Mouse (Mus musculus) lung, postnatal 0 days (tissue): ENCODE measurements at regions not wholly inside any gene's neighbourhood (a gene's known extent, or its start where the extent isn't known, plus 50 kb on each side); places are given as distances from the start of the nearest gene placed in this dataset.
A peak's percentile ranks its signal among the peaks of the same experiment; 100 is the strongest.

ENCODE experiments used
- ATAC-seq: fragments of 200-750 bp; cut with Nextera tagmentation; 2 replicates; pipeline ENCODE4 v1.8.0; 2017; ENCODE audit warnings: moderate library complexity
- DNase-seq: peaks from one replicate; pipeline ENCODE4 v3.0.0-alpha.2; 2016; ENCODE audit warnings: low spot score
- H3K27ac ChIP-seq: fragments of 300-500 bp; sonication (generic); 2 replicates; pipeline ENCODE4 v1.5.1; 2014; ENCODE audit warnings: antibody characterized with exemption, mild to moderate bottlenecking, low read length, mixed read lengths
- H3K27me3 ChIP-seq: fragments of 300-500 bp; sonication (generic); replicated peaks from 2 replicates; pipeline ENCODE4 v1.6.1; 2014; ENCODE audit warnings: low read length, mixed read lengths; ENCODE audit not compliant: insufficient read depth
- H3K36me3 ChIP-seq: fragments of 300-500 bp; sonication (generic); 2 replicates; pipeline ENCODE4 v1.6.1; 2014; ENCODE audit warnings: low read length, mixed read lengths; ENCODE audit not compliant: insufficient read depth
- H3K4me1 ChIP-seq: fragments of 300-500 bp; sonication (generic); 2 replicates; pipeline ENCODE4 v1.6.1; 2014; ENCODE audit warnings: antibody characterized with exemption, low read depth, low read length, mixed read lengths; ENCODE audit not compliant: insufficient read depth
- H3K4me2 ChIP-seq: fragments of 300-500 bp; sonication (generic); replicated peaks from 2 replicates; pipeline ENCODE4 v1.6.1; 2014; ENCODE audit warnings: low read depth, mild to moderate bottlenecking, low read length, moderate library complexity, mixed read lengths
- H3K4me3 ChIP-seq: fragments of 300-500 bp; sonication (generic); 2 replicates; pipeline ENCODE4 v1.5.1; 2014; ENCODE audit warnings: low read depth, low read length
- H3K9ac ChIP-seq: fragments of 300-500 bp; sonication (generic); replicated peaks from 2 replicates; pipeline ENCODE4 v1.6.1; 2014; ENCODE audit warnings: low read depth, mild to moderate bottlenecking
- H3K9me3 ChIP-seq: fragments of 300-500 bp; sonication (generic); 2 replicates; pipeline ENCODE4 v1.6.1; 2016; ENCODE audit warnings: low read length, mixed read lengths
- CTCF ChIP-seq: IDR thresholded peaks from 2 replicates; pipeline ENCODE4 v1.5.1; 2016; ENCODE audit warnings: antibody characterized with exemption, mild to moderate bottlenecking
- EP300 ChIP-seq: IDR thresholded peaks from 2 replicates; pipeline ENCODE4 v1.6.1; 2016; ENCODE audit warnings: antibody characterized with exemption, mild to moderate bottlenecking, control low read depth
- WGBS: fragments of 180-500 bp; shearing (Covaris S2); extraction: QIAGEN DNeasy Blood & Tissue Kit; methylation state at CpG from one replicate; pipeline ENCODE4 v1.1.7; 2014; 5-methylcytosine and 5-hydroxymethylcytosine counted together

DNA sequence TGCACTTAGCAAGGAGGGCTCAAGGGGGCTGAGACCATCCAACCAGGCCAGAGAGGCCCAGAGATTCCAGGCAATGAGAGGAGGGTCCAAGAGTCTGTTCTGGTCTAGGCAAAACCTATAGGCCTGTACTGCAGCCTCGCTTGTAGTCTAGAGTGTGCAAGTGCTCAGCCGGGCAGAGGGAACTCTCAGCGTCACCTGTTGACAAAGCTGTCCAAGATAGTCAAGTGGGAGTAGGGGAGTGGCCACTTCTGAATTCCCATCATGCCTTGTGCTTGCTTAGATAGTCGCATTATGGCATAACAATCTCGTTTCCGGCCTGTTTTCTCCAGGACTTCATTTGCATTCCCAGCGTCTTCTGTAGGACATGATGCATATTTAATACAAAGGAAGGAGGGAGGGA is 398.7 kb upstream of the Zmiz1 start:
- Histone ChIP-seq H3K27me3 (no peaks in the 10 kb centered on the region), H3K4me3 (no peak overlapping the region), H3K36me3 (no peaks in the 10 kb centered on the region), H3K4me2 (no peak overlapping the region), H3K9ac (no peak overlapping the region), H3K27ac (no peak overlapping the region), H3K9me3 (no peaks in the 10 kb centered on the region), H3K4me1 (no peaks in the 10 kb centered on the region)
- TF ChIP-seq EP300 (peak; percentile 47; the same call in 1 of the 2 replicates), CTCF (no peak)
- 61% methylated on average over 7 of the region's 7 CpGs for WGBS
- ATAC-seq (peak; percentile 81), DNase-seq (peak; percentile 64)

DNA sequence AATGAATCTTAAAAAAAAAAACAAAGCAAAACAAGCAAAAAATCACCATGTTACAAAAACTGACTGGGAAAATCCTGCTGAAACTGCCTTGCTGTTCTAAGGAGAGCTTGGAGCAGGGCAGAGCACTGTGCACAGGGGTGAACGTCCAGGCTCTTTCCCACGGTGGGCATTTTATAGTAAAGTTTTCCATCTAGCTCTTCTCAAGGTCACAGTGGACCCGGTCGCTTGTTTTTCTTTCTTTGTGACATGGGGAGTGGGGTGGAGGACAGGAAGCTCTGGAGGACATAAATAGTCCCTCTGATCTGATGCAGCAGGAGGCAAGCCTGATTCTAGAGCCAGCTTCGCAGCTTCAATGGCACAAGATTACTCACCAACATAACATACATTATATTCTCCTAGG is 395.9 kb upstream of the Zmiz1 start:
- H3K27ac ChIP-seq, result no peak overlapping the region
- no peak overlapping the region for H3K4me3 ChIP-seq
- no peak overlapping the region for H3K4me2 ChIP-seq
- no peaks in the 10 kb centered on the region for H3K9me3 ChIP-seq
- ATAC-seq (no peak), DNase-seq (no peak)
- no peaks in the 10 kb centered on the region for H3K36me3 ChIP-seq
- no peaks in the 10 kb centered on the region for H3K4me1 ChIP-seq
- TF ChIP-seq CTCF (no peak), EP300 (no peak)
- 46% methylated on average over 5 of the region's 5 CpGs for WGBS
- H3K27me3 ChIP-seq, result no peaks in the 10 kb centered on the region
- no peak overlapping the region for H3K9ac ChIP-seq

DNA sequence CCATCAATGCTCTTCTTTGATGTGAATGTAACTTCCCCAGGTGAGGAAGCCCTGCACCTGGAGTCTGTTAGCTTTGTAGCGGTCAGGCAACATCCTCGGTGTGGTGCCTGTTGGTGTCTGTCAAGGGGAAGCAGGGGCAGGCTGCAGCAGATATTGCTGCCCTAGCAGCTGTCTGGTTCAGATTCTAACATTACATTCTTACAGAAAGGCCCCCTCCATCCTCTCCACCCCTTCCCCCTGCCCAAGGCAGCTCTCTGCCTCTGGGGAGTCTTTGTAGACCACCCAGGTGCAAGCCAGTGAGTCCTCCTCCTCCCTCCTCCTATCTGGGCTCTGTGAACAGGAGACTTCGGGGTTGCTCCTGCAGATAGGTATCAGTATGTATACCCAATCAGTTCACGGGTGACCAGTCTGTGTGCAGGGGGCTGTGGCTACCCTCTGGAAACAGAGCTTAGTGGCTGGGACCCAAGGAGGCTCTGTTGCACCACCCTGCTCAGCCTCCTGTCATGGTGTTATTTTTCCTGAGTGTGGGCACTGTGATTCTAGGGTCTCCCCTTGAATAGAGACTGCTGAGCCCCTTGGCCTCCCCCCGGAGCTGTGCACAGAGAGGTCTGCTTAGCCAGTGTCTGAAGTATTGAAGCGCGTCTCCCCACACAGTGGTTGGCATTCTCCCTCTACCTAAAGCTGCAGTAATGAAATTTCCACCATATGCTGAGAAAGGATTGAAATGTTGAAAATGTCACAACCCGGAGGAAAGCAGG is 394.6 kb upstream of the Zmiz1 start:
- no peak for TF ChIP-seq CTCF
- TF ChIP-seq EP300, result no peak
- no peak overlapping the region for H3K4me2 ChIP-seq
- no peaks in the 10 kb centered on the region for H3K27me3 ChIP-seq
- no peak overlapping the region for H3K4me3 ChIP-seq
- DNase-seq, result no peak
- no peak for ATAC-seq
- no peaks in the 10 kb centered on the region for H3K9me3 ChIP-seq
- H3K36me3 ChIP-seq, result no peaks in the 10 kb centered on the region
- H3K9ac ChIP-seq, result no peak overlapping the region
- no peak overlapping the region for H3K27ac ChIP-seq
- H3K4me1 ChIP-seq, result no peaks in the 10 kb centered on the region; the same call in 1 of the 2 replicates
- WGBS, result 61% methylated on average over 8 of the region's 8 CpGs

DNA sequence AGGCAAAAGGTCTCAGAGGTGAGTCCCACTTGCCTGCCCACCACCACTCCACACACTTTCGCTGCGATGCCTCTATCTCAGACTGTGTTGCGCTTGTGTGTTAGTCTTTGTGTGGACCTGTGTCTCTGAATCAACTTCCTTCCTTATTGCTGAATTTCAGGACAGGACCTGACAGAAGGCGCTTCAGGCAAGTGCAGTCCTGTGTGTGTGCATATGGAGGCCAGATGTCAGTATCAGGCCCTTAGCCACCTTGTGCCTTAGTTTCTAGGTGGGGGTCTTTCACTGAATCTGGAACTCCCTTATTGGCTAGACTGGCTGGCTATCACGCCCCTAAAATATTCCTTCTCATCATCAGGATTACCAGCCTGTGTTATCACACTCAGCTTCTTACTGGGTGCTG is 391.6 kb upstream of the Zmiz1 start:
- DNase-seq (no peak), ATAC-seq (no peak)
- TF ChIP-seq CTCF (no peak), EP300 (no peak)
- Histone ChIP-seq H3K36me3 (no peaks in the 10 kb centered on the region), H3K9me3 (no peaks in the 10 kb centered on the region), H3K4me3 (no peak overlapping the region), H3K27me3 (no peaks in the 10 kb centered on the region), H3K4me1 (peaks cover 3% of the 10 kb centered on the region; the same call in 1 of the 2 replicates), H3K27ac (no peak overlapping the region), H3K9ac (no peak overlapping the region), H3K4me2 (no peak overlapping the region)
- WGBS, result 84% methylated on average over 5 of the region's 5 CpGs

DNA sequence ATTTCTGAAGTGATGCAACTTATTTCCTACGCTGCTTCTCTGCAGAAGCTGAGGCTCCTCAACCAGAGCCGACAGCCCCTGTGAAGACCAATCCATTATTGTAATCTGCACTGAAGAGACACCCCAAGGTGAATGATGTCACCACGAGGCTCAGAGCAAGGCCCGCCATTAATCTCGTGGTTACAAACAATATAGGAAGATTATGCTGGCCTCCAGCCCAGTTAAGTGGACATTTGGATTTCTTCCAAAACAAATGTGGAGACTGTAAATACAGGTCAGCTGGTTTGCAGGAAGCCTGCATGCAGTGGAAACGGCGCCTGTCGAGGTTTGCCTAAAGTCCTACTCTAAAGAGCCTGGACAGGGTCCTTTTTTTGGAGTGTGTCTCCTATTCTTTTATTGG is 390.6 kb upstream of the Zmiz1 start:
- WGBS, result 10% methylated on average over 8 of the region's 8 CpGs
- no peak for TF ChIP-seq CTCF
- peak; percentile 54; the same call in 1 of the 2 replicates for TF ChIP-seq EP300
- H3K27me3 ChIP-seq, result no peaks in the 10 kb centered on the region
- H3K9ac ChIP-seq, result no peak overlapping the region
- H3K4me3 ChIP-seq, result no peak overlapping the region
- H3K4me1 ChIP-seq, result peaks cover 3% of the 10 kb centered on the region; the same call in 1 of the 2 replicates
- H3K9me3 ChIP-seq, result no peaks in the 10 kb centered on the region
- DNase-seq, result peak; percentile 88
- peak; percentile 90 for ATAC-seq
- H3K27ac ChIP-seq, result no peak overlapping the region
- H3K36me3 ChIP-seq, result no peaks in the 10 kb centered on the region
- H3K4me2 ChIP-seq, result no peak overlapping the region

DNA sequence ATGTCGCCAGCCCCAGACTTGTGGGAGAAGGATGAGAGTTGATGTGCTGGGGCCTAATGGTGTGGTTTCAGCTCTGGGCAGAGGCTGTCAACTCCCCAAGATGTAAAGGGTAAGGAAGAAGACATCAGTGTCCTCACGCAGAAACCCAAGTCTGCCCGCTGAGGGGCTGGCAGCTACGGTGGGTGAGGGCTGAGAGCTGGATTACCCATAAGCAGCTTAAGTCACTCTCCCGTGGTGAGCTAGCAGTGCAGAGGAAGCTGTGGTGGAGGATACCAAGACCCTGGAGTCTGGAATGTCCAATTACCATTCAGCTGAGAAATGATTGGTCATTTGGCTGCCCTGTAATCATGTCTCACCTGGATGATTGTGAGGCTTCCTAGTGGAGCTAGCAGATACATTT is 385.8 kb upstream of the Zmiz1 start:
- no peak for ATAC-seq
- no peak overlapping the region for H3K4me3 ChIP-seq
- TF ChIP-seq CTCF, result no peak
- no peak for TF ChIP-seq EP300
- no peaks in the 10 kb centered on the region for H3K36me3 ChIP-seq
- peaks cover 3% of the 10 kb centered on the region; the same call in 1 of the 2 replicates for H3K4me1 ChIP-seq
- no peaks in the 10 kb centered on the region for H3K9me3 ChIP-seq
- 65% methylated on average over 5 of the region's 5 CpGs for WGBS
- H3K9ac ChIP-seq, result no peak overlapping the region
- H3K4me2 ChIP-seq, result no peak overlapping the region
- no peak overlapping the region for H3K27ac ChIP-seq
- H3K27me3 ChIP-seq, result no peaks in the 10 kb centered on the region
- DNase-seq, result no peak
